Mouse (Mus musculus) common myeloid progenitor, adult 5-6 weeks (primary cell): ENCODE results near the gene Svbp. TPM values are rescaled to one million over a fixed set of nuclear protein-coding genes. Genes with fewer than 3 reads are reported as not detected.
A peak's percentile ranks its signal among the peaks of the same experiment; 100 is the strongest.

Experiments
- ATAC-seq: replicated peaks from 2 replicates; pipeline ENCODE4 v1.8.0; 2016; ENCODE audit warnings: low read depth, mild to moderate bottlenecking, moderate TSS enrichment, inconsistent platforms; ENCODE audit not compliant: poor library complexity, severe bottlenecking
- total RNA-seq: library from RNA; stranded (forward); fragments of 200-1000, 187-1606 nt; gene quantifications from 2 replicates; pipeline ENCODE4 v1.2.3, GENCODE M21; 2017

The Svbp gene
- total RNA-seq = 26.0 and 219 TPM in 2 replicates

- peak; percentile 81 for ATAC-seq
These were observed at the start of gene Svbp for GRCm38 (mm10) chr4:119194909-119195581. Gene Svbp (plus strand): TSS chr4:119195306.

- no peak for ATAC-seq
These were observed 48.3 kb upstream of the Svbp start for GRCm38 (mm10) chr4:119146816-119147215.

- ATAC-seq = no peak
These were observed 47.8 kb upstream of the Svbp start for GRCm38 (mm10) chr4:119147347-119147746.

GRCm38 (mm10) chr4:119148741-119149140, 46.4 kb upstream of the Svbp start:
- ATAC-seq = no peak

DNA sequence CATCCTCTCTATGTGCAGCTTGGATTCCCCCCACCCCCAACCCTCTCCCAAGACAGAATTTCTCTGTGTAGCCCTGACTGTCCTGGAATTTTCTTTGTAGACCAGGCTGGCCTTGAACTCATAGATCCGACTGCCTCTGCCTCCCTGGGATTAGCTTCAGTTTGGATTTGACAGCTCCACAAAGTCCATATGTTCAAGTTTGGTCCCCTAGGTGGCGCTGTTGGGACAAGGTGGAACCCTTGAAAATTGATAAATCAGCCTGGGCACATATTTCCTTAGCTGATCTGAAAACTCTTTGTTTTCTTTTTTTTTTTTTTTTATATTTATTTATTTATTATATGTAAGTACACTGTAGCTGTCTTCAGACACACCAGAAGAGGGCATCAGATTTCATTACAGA, 37.9 kb upstream of the Svbp start:
- 0 out of 2 replicates have a peak, but pooled peaks have one; percentile 50 for ATAC-seq

DNA sequence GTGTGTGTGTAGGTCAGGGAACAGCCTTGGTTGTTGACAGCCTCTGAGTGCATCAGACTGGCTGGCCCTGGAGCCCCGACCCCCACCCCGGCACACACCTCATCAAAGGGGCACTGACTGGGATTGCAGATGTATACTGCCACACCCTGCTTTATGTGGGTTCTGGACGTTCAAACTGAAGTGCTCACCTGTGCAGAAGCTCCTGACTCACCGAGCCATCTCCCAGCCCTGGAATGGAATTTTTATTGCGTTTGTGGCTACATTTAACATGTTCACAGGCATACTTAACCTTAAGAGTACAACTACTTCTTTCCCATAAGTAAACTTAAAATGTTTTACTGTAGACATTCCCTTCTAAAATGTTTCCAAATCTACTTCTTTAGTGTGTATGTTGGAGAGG, 37.2 kb upstream of the Svbp start:
- no peak for ATAC-seq

DNA sequence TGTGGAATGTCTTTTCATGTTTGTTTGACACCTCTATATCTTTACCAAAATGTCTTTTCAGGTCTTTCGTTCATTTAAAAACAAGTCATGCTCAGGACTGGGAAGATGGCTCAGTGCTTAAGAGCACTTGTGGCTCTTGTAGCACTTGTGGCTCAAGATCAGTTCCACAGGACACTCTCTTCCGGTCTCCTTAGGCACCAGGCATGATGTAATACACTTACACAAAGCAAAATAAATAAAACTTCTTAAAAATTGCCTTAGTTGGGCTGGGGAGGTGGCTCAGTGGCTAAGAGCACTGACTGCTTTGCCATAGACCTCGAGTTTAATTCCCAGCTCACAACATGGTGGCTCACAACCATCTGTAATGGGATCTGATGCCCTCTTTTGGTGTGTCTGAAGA, 33.7 kb upstream of the Svbp start:
- ATAC-seq = no peak

DNA sequence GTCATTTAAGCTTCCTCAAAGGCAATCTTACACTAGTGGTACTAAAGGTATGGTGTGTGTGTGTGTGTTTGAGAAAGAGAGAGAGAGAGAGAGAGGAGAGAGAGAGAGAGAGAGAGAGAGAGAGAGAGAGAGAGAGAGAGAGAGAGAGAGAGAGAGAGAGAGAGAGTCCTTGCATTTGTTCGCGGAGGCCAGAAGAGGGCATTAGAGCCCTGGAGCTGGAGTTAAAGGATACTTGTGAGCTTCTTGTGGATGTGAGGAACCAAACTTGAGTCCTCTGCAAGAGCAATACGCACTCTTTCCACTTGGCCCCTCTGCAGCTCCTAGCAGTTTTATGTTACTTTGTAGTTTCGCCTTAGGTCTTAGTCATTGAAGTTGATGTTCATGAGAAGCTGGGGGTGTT, 32.1 kb upstream of the Svbp start:
- no peak for ATAC-seq

- ATAC-seq = peak; percentile 64
These were observed 29.2 kb upstream of the Svbp start for GRCm38 (mm10) chr4:119165916-119166315.

DNA sequence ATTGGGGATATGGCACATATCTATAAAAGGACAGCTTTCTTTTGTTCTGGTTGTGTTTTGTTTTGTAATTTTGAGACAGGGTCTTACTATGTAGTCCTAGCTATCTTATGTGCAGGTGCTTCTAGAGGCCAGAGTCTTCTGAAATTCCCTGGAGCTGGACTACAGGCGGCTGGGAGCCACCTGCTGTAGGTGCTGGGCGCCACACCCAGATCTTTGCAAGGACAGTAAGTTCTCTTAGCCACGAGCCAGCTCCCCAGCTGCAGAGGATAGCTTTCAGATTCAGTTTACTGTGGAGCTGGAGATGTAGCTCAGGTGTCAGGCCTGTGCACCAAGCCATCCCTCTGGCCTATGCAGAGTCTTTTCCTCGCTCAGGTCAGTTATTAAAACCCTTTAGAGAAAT, 28.0 kb upstream of the Svbp start:
- ATAC-seq = no peak

- peak; percentile 84 for ATAC-seq
These were observed 27.4 kb upstream of the Svbp start for GRCm38 (mm10) chr4:119167663-119168062.

GRCm38 (mm10) chr4:119172919-119173650, 22.0 kb upstream of the Svbp start:
- ATAC-seq = no peak

DNA sequence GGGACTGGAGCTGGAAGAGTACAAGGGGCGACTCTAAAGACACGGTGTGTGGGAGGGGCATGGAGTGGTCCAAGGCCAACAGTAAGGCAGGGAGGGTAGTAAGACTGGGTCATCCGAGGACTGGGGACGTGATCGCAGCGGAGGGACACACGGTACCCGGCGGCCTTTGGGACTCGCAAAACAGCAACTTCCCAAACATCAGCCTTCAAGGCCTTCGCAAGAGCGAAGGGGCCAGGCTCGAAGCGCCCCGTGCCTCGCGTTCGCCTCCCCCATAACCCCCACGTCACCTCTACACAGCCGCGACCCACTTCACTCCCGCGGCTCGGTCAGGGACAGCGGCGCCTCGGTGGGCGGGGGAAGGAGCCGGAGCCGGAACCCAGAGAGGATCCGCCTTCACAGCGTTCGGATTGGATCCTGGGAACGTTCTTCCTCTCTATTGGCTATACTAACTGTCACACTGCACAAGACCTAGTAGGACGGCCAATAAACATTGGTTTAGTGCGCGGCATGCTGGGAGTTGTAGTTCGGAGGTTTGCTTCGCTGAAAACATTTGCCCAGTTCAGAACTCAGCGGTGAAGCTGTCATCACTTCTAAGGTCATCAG, 21.2 kb upstream of the Svbp start, which contains the start of gene Zfp691:
Gene Zfp691, minus strand, starts transcription at position 345 of the 603 bp plus-strand sequence.
- peak; percentile 99 for ATAC-seq

- no peak for ATAC-seq
These were observed 17.4 kb upstream of the Svbp start for GRCm38 (mm10) chr4:119177702-119178101.

- no peak for ATAC-seq
These were observed 16.8 kb upstream of the Svbp start for GRCm38 (mm10) chr4:119178331-119178730.

- ATAC-seq = no peak
These were observed 14.9 kb upstream of the Svbp start for GRCm38 (mm10) chr4:119180133-119180707.

DNA sequence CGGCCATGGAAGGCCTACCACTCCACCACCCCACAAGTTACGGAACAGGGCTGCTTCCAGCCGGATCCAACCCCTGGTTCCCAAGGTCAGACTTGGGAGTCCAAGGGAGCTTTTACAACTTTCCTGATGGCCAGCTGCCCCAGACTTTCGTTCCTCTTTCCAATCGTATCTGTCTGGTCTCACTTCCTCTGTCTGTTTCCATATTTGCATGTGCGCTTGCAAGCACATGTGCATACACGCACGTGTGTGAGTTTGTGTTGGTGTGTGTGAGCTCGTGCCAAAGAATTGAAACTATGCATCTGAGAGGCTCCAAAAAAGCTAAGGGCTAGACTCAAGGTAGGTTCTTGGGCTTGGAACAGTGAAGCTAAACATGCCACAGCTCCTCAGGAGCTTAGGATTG, 13.7 kb upstream of the Svbp start:
- ATAC-seq = peak; percentile 74

DNA sequence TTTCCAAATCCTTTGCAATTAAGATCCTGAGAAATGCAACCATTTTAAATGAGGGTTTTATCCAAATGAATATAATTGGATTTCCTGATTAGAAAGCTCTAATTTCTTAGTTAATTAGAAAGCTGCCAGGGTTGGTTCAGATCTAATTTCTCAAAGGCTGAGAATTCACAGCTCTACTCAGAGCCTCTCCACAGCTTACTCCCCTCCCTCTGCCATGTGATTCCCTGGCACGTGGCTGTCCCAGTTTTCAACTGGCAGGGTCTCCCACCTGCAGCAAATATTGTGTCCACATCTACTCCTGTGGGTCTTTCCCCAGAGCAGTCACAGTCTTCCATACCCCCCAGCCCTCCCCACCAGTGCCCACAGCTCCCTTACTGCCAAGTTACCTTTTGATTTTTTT, 11.6 kb upstream of the Svbp start:
- no peak for ATAC-seq

DNA sequence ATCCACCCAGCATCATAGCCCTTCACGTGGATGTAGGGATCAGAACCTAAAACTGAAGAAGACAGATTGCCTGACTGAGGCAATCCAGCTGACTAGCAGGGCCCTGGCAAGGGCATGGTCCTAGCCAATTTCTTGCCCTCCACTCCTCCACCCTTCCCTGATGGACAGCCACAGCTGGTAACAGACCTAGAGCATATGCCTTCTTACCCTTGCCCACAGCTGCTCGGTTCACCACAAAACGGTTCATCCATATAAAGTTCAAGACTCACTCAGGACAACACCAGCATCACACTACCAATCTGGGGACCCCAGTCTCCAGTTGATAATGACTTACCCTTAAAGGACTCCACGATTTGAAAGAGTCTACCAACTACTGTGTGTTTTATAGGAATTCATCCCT, 9.3 kb upstream of the Svbp start:
- no peak for ATAC-seq

DNA sequence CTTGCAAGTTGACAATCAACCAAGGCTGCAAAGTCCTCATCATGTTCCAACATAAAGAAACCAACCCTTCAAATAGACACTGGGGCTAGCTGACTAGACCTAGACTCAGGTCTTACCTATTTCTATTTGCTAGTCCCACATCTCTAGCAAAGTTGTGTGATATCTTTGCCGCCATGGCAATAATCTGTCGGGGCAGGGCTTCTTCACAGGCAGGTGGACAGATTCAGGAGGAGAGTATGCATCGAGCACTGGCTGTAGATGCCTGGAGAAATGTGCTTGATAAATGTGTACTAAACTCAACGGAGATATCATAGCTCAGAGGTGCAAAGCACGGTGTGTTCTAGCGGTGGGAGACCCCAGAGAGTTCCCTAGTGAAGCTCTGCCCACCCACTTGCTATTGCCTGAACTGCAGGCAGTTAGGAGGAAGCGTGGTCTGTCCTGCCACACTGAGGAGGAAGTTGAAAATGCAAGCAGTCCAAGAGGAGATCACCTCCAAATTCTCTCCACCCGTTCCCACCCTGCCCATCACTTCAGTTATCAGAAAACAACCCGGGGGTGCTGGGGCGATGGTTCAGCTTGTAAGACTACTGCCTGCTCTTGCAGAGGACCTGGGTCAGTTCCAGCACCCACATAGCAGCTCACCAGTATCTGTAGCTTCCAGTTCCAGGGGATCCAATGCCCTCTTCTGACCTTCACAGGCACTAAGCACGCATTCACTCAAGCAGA, 6.9 kb upstream of the Svbp start:
- peak; percentile 67 for ATAC-seq
